Mouse (Mus musculus) embryonic fibroblast, embryonic 13.5 days (primary cell): Measurements from ENCODE around the gene Kif13a. TPM values are rescaled to one million over a fixed set of nuclear protein-coding genes. Genes with fewer than 3 reads are reported as not detected.

Experiments used
- H3K27ac ChIP-seq: 2 replicates; pipeline ENCODE4 v1.5.1; 2012; ENCODE audit warnings: low read length, control low read depth, inconsistent platforms; ENCODE audit not compliant: insufficient read depth
- H3K4me1 ChIP-seq: 2 replicates; pipeline ENCODE4 v1.6.1; 2011; ENCODE audit warnings: low read length; ENCODE audit not compliant: control insufficient read depth, insufficient read depth
- H3K4me3 ChIP-seq: 2 replicates; pipeline ENCODE4 v1.5.1; 2011; ENCODE audit warnings: mild to moderate bottlenecking, control low read depth, low read length; ENCODE audit not compliant: insufficient read depth
- CTCF ChIP-seq: IDR thresholded peaks from 2 replicates; pipeline ENCODE4 v1.5.1; 2011; ENCODE audit warnings: mild to moderate bottlenecking, control low read depth, low read length, moderate library complexity, borderline replicate concordance; ENCODE audit not compliant: insufficient read depth
- POLR2A ChIP-seq: IDR thresholded peaks from 2 replicates; pipeline ENCODE4 v1.6.1; 2011; ENCODE audit warnings: low read depth, mild to moderate bottlenecking, control low read depth, low read length, moderate library complexity
- polyA plus RNA-seq: library from polyadenylated mRNA; stranded (reverse); fragments of >200 nt; gene quantifications from 2 replicates; pipeline ENCODE4 v1.2.4, GENCODE M21; 2011; ENCODE audit warnings: low read depth; ENCODE audit not compliant: missing spikeins, insufficient read length

Gene Kif13a
- polyA plus RNA-seq, 1 experiment: 32.5 TPM

DNA sequence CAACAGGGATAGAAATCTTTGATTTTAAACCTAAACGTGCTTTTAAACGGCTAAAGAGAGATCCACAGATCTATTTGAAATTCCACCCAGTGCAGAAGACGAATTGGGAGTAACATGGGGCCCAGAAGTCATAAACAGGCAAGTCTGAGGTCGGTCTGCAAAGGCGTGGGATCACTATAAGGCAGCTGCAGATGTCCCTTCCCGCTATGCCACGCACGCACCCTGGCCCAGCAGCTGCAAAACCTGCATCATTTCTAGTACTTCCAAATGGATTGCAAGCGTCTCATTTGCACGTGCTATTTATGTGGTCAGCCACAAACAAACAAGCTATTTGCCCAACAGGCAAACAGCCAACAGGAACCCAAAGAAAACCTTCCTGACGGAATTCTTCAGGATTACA is 56.9 kb downstream of the Kif13a start:
- no peak overlapping the region for H3K27ac ChIP-seq
- TF ChIP-seq CTCF (no peak), POLR2A (no peak)
- no peaks in the 10 kb centered on the region for H3K4me1 ChIP-seq
- no peak overlapping the region for H3K4me3 ChIP-seq

DNA sequence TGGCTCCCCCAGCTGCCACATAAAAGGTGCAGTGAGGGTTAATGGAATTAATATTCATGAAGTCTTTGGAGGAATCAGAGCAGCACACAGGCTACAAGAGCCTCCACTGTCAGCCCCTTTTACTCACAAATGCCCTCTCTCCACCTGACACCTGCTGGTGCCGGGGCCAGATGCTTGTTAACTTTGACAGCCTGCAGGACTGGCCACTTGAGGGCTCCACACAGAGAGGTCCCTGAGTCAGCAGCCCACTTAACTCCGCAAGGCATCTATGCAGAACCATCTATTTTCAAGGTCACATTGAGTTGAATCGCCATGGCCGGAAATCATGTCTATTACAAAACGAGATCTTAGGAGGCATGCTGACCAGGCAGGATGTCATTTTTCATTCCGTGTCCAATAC is 57.5 kb downstream of the Kif13a start:
- Histone ChIP-seq H3K27ac (no peak overlapping the region), H3K4me3 (no peak overlapping the region), H3K4me1 (no peaks in the 10 kb centered on the region)
- TF ChIP-seq CTCF: no peak

DNA sequence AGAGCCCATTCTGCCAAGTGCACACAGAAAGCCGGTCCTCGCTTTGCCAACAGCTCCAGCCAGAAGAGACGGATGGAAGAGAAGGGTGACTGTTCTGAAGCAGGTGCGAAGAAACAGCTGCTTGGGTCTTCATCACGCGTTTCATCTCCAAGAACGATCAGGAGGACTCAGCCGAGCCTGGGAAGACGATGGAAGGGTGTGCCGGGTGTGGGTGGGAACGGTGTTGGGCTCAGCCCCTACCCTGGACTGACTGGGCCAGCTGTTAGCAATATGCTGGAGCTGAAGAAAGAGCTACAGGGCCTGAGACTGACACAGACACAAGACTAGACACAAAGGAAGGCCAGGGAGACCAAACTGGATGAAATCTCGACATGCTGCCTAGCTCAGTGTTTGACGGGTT is 60.2 kb downstream of the Kif13a start:
- no peak overlapping the region for H3K4me3 ChIP-seq
- TF ChIP-seq CTCF (no peak), POLR2A (no peak)
- H3K4me1 ChIP-seq: no peaks in the 10 kb centered on the region
- no peak overlapping the region for H3K27ac ChIP-seq

DNA sequence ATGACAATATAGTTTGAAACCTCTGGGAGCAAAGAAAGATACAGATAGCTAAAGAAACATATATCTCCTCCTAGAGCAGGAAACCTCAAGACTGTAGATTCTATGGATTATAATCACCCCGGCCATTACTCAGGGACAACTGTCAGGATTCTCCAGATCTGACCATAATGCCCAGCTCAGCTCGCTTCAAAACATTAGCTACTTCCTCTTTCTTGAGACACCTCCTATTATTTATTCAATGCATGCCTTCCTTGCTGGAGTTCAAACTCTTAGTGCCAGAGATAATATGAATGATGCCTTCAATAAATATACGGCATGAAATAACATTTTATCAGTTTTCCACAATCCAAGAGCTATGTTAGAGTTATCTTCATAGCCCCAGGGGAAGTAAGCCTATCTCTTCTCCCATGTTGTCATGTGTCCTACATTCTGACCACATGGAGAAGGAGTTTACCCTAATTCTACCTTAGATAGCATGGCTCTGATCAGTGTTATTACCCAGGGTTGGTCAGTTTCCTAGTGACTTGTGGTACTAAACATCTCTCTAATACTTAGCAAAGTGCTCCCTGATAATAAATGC is 66.4 kb downstream of the Kif13a start:
- Histone ChIP-seq H3K27ac (no peak overlapping the region), H3K4me1 (no peaks in the 10 kb centered on the region), H3K4me3 (no peak overlapping the region)
- TF ChIP-seq POLR2A (no peak), CTCF (no peak)

DNA sequence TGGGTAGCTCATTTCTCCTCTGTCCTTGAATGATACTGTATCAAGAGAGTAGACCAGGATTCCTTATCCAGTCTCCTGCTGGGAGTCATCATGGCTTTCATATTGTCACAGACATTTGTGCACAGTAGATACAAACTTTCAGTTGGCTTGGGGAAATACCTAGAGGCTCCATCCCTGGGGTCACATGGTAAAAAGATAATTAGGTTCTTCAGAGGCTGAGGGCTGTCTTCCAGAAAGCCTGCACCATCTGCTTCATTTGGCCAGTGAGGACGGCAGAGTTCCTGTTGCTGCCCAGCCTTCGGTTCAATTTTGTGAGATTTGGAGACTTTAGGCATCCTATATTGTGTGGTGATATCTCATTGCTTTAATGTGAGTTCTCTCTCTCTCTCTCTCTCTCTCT is 69.8 kb downstream of the Kif13a start:
- TF ChIP-seq POLR2A (no peak), CTCF (no peak)

DNA sequence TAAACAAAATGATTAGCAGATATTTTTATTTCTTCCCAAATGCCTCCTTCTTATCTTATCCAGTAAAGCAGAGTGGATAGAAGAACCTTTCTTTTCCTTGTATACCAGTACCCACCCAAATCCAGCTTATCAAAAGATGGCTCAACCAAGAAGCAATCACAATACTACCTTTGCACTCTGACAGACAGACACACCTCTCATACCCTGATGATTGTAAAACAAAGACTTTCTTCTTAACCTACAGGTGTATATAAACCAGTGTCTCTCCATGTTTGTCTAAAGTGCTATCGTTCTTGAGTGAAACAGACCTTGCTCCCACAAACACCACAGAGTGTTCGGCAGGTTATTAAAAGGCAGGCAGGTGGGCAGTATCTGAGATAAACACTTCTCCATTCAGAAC is 70.5 kb downstream of the Kif13a start:
- no peak for TF ChIP-seq CTCF
- TF ChIP-seq POLR2A: no peak
- Histone ChIP-seq H3K4me1 (no peaks in the 10 kb centered on the region), H3K27ac (no peak overlapping the region), H3K4me3 (no peak overlapping the region)

More for the DNA sequence above, 69.8 kb downstream of the Kif13a start:
- H3K4me3 ChIP-seq: no peak overlapping the region
- no peak overlapping the region for H3K27ac ChIP-seq
- no peaks in the 10 kb centered on the region for H3K4me1 ChIP-seq

DNA sequence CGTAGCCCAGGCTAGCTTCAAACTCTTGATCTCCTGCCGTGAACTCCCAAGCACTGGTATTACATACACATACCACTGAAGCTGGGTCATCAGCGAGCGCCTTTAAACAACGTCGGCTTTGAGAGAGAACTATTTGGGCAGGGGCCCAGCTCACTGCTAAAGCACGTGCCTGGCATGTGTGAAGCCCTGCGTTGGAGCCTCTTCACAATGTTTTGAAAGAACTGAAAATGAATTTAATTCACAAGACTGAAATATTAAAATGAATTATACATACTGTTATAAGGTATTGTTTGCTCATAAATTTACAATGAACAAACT is 70.9 kb downstream of the Kif13a start:
- Histone ChIP-seq H3K4me3 (no peak overlapping the region), H3K27ac (no peak overlapping the region), H3K4me1 (no peaks in the 10 kb centered on the region)
- no peak for TF ChIP-seq CTCF
- TF ChIP-seq POLR2A: no peak

DNA sequence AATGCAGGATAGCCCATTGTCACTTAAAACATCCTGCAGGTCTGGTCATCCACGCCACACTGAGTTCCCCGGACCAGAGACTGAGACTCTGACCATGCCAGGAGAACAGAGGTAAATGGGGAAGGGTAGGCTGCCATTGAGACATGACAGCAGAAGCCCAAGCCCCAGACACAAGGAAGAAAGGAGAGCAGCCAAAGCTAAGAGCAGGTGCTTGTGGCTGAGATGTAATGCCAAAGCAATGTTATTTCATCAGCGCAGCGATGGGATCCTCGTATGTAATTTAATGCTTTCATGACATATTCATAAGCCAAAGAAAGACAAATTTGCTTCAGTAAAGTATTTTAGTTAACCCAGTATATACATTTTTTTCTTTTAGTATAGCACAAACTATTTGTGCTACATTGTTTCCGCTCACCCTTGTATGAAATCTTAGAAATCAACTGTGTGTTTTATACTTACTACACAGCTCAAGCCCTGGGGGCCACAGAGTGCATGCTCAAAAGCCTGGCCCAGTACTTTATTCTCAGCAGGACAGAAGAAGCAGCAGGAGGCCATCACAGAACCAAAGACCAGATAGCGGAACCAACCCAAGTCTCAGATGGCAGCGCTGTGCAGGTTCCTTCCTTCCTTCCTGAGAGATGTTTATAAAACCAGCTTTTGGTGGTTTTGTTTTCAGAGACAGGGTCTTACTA is 71.4 kb downstream of the Kif13a start:
- no peaks in the 10 kb centered on the region for H3K4me1 ChIP-seq
- no peak overlapping the region for H3K4me3 ChIP-seq
- TF ChIP-seq POLR2A (no peak), CTCF (no peak)
- H3K27ac ChIP-seq: no peak overlapping the region

DNA sequence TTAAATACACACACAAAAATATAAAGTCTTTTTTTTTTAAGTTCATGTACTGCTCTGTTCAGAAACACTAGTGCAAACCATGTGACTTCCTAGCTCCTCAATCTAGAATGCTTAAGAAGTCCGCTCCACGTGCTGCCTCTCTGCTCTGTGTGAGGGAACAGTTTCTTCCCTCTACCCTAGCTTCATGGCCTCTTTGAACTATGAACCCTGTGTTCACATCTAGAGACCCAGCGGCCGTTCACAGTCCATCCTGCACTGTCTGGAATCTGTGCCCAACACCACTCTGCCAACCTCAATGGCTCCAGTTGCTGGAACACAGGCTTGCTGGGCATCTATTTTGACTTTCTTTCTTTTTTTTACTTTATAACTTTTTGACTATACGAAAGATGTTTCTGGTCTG is 75.2 kb downstream of the Kif13a start:
- H3K27ac ChIP-seq: no peak overlapping the region
- TF ChIP-seq POLR2A (no peak), CTCF (no peak)
- no peaks in the 10 kb centered on the region for H3K4me1 ChIP-seq

DNA sequence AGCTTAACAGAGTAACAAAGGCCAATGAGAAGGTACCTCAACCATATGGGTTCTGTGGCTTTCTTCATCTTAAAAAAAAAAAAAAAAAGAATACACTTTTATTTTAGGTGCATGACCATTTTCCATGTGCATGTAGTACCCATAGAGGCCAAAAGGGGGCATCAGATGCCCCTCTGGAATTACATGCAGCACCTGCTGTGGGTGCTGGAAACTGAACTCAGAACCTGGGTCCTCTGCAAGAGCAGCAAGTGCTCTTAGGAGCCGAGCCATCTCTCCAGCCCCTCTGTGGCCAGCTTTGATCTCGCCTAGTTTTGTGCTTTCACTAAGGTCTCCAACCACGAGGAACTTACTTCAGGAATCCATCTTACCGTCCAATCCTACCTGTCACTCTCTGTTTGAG is 77.2 kb downstream of the Kif13a start:
- Histone ChIP-seq H3K4me1 (no peaks in the 10 kb centered on the region; the same call in 1 of the 2 replicates), H3K4me3 (no peak overlapping the region), H3K27ac (no peak overlapping the region)
- TF ChIP-seq POLR2A (no peak), CTCF (no peak)

More for the DNA sequence above, 75.2 kb downstream of the Kif13a start:
- no peak overlapping the region for H3K4me3 ChIP-seq

DNA sequence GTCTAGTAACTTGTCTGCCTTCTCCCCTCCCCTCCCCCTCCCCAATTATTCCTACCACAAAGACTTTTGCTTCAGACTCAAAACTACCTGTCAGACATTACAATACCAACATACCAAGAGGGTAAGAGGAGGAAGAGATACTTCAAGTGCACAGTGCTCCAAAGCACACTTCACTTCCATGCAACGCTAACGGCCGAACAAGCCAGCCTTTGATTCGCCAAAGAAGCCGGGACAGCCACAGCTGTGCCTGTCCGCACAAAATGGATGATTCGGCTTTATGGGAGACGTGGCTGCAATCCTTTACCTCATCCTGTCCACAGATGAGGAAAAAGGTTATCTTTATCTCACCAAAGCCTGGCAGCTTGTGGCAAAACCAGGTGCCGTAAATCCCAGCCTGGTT is 84.2 kb downstream of the Kif13a start:
- H3K4me1 ChIP-seq: peaks cover 6% of the 10 kb centered on the region; the same call in 1 of the 2 replicates
- TF ChIP-seq POLR2A: no peak
- no peak for TF ChIP-seq CTCF

More for the DNA sequence above, 84.2 kb downstream of the Kif13a start:
- Histone ChIP-seq H3K27ac (no peak overlapping the region), H3K4me3 (no peak overlapping the region)
